Mouse (Mus musculus) heart, postnatal 0 days (tissue): ENCODE measurements around the gene Olfr411. TPM values are rescaled to one million over a fixed set of nuclear protein-coding genes. Genes with fewer than 3 reads are reported as not detected.

Experiments used
- ATAC-seq: fragments of 200-750 bp; cut with Nextera tagmentation; 2 replicates; pipeline ENCODE4 v1.8.0; 2017; ENCODE audit warnings: low read depth, moderate number of reproducible peaks, moderate library complexity; ENCODE audit not compliant: insufficient read depth
- DNase-seq: peaks from one replicate; pipeline ENCODE4 v3.0.0-alpha.2; 2016; ENCODE audit warnings: low spot score
- H3K27ac ChIP-seq: fragments of 300-500 bp; sonication (generic); 2 replicates; pipeline ENCODE4 v1.5.1; 2014; ENCODE audit warnings: low read depth, mild to moderate bottlenecking
- H3K27me3 ChIP-seq: fragments of 300-500 bp; sonication (generic); 2 replicates; pipeline ENCODE4 v1.6.1; 2014; ENCODE audit warnings: low read length, mixed read lengths; ENCODE audit not compliant: control insufficient read depth, insufficient read depth
- H3K36me3 ChIP-seq: fragments of 300-500 bp; sonication (generic); replicated peaks from 2 replicates; pipeline ENCODE4 v1.6.1; 2014; ENCODE audit warnings: low read length, mixed read lengths; ENCODE audit not compliant: control insufficient read depth, insufficient read depth
- H3K4me1 ChIP-seq: fragments of 300-500 bp; sonication (generic); 2 replicates; pipeline ENCODE4 v1.6.1; 2014; ENCODE audit warnings: antibody characterized with exemption; ENCODE audit not compliant: control insufficient read depth, insufficient read depth
- H3K4me2 ChIP-seq: fragments of 300-500 bp; sonication (generic); 2 replicates; pipeline ENCODE4 v1.6.1; 2014; ENCODE audit warnings: low read depth, mild to moderate bottlenecking, low read length, moderate library complexity
- H3K4me3 ChIP-seq: fragments of 300-500 bp; sonication (generic); 2 replicates; pipeline ENCODE4 v1.5.1; 2014; ENCODE audit warnings: low read depth, low read length
- H3K9ac ChIP-seq: fragments of 300-500 bp; sonication (generic); replicated peaks from 2 replicates; pipeline ENCODE4 v1.6.1; 2014; ENCODE audit warnings: low read depth, low read length, mixed read lengths
- H3K9me3 ChIP-seq: fragments of 300-500 bp; sonication (generic); replicated peaks from 2 replicates; pipeline ENCODE4 v1.6.1; 2016; ENCODE audit warnings: low read length; ENCODE audit not compliant: control insufficient read depth
- CTCF ChIP-seq: IDR thresholded peaks from 2 replicates; pipeline ENCODE4 v1.5.1; 2016; ENCODE audit warnings: antibody characterized with exemption, control low read depth, low read depth
- EP300 ChIP-seq: IDR thresholded peaks from 2 replicates; pipeline ENCODE4 v1.6.1; 2016; ENCODE audit warnings: antibody characterized with exemption, low read depth
- WGBS: fragments of 180-500 bp; shearing (Covaris S2); extraction: QIAGEN DNeasy Blood & Tissue Kit; methylation state at CpG from one replicate; pipeline ENCODE4 v1.1.7; 2014; 5-methylcytosine and 5-hydroxymethylcytosine counted together
- polyA plus RNA-seq: library from polyadenylated mRNA; unstranded; fragments of >200 nt; fragmentation: Nextera tagmentation; extraction: Ambion mirVana; gene quantifications from 2 replicates; pipeline ENCODE4 v1.2.1, GENCODE M21; 2015
- total RNA-seq: library from RNA; depleted of rRNA; stranded (reverse); fragments of >200 nt; gene quantifications from 2 replicates; pipeline ENCODE4 v1.2.3, GENCODE M21; 2014; ENCODE audit warnings: low replicate concordance; rRNA removed

Gene Olfr411
- not detected in 2 replicates for total RNA-seq
- polyA plus RNA-seq, result not detected in 2 replicates

GRCm38 (mm10) chr11:74352550-74352949 is at the start of gene Olfr411:
Olfr411 (minus strand) TSS chr11:74352650.
- TF ChIP-seq CTCF (no peak), EP300 (no peak)

GRCm38 (mm10) chr11:74402126-74402525 is 49.7 kb upstream of the Olfr411 start:
- 42% methylated on average over 2 of the region's 2 CpGs for WGBS
- H3K36me3 ChIP-seq, result no peaks in the 10 kb centered on the region
- no peak overlapping the region for H3K27ac ChIP-seq
- peaks cover 8% of the 10 kb centered on the region for H3K4me1 ChIP-seq
- DNase-seq (peak; percentile 52), ATAC-seq (peak; percentile 33)
- H3K4me3 ChIP-seq, result no peak overlapping the region
- TF ChIP-seq CTCF (peak; percentile 75), EP300 (no peak)
- H3K9ac ChIP-seq, result no peak overlapping the region
- H3K4me2 ChIP-seq, result no peak overlapping the region
- no peaks in the 10 kb centered on the region for H3K27me3 ChIP-seq
- no peaks in the 10 kb centered on the region for H3K9me3 ChIP-seq

More at GRCm38 (mm10) chr11:74352550-74352949, at the start of gene Olfr411:
- no peak within 1 kb of the TSS for H3K4me3 ChIP-seq
- H3K9ac ChIP-seq, result no peak within 1 kb of the TSS
- ATAC-seq, result no peak
- 65% methylated on average over 3 of the region's 3 CpGs for WGBS
- no peaks in the 10 kb centered on the region for H3K27me3 ChIP-seq
- DNase-seq, result no peak
- H3K36me3 ChIP-seq, result no peaks in the 10 kb centered on the region
- H3K9me3 ChIP-seq, result no peaks in the 10 kb centered on the region
- H3K4me2 ChIP-seq, result no peak within 1 kb of the TSS
- no peaks in the 10 kb centered on the region for H3K4me1 ChIP-seq
- H3K27ac ChIP-seq, result no peak within 1 kb of the TSS

GRCm38 (mm10) chr11:74395583-74395982 is 43.1 kb upstream of the Olfr411 start:
- Histone ChIP-seq H3K4me1 (0 out of 2 replicates have a peak, but pooled peaks cover 6% of the 10 kb centered on the region), H3K9ac (no peak overlapping the region), H3K36me3 (no peaks in the 10 kb centered on the region), H3K4me3 (no peak overlapping the region), H3K27me3 (no peaks in the 10 kb centered on the region), H3K27ac (no peak overlapping the region), H3K4me2 (no peak overlapping the region), H3K9me3 (no peaks in the 10 kb centered on the region)
- 77% methylated on average over 18 of the region's 18 CpGs for WGBS
- TF ChIP-seq CTCF (no peak), EP300 (no peak)
- DNase-seq (no peak), ATAC-seq (no peak)

- Histone ChIP-seq H3K9ac (no peak overlapping the region), H3K4me3 (no peak overlapping the region), H3K9me3 (no peaks in the 10 kb centered on the region), H3K27ac (no peak overlapping the region), H3K4me2 (no peak overlapping the region), H3K4me1 (0 out of 2 replicates have a peak, but pooled peaks cover 6% of the 10 kb centered on the region), H3K36me3 (no peaks in the 10 kb centered on the region), H3K27me3 (no peaks in the 10 kb centered on the region)
- 47% methylated on average over 5 of the region's 5 CpGs for WGBS
- no peak for DNase-seq
- TF ChIP-seq EP300, result no peak
- no peak for TF ChIP-seq CTCF
- ATAC-seq, result peak; percentile 61
These were observed 41.0 kb upstream of the Olfr411 start for GRCm38 (mm10) chr11:74393489-74393888.

GRCm38 (mm10) chr11:74392903-74393302 is 40.5 kb upstream of the Olfr411 start:
- no peak for ATAC-seq
- no peak for DNase-seq
- 86% methylated on average over 6 of the region's 6 CpGs for WGBS

GRCm38 (mm10) chr11:74391899-74392298 is 39.4 kb upstream of the Olfr411 start:
- H3K27ac ChIP-seq, result no peak overlapping the region
- no peak for TF ChIP-seq EP300
- H3K4me3 ChIP-seq, result no peak overlapping the region
- WGBS, result 88% methylated on average over 11 of the region's 11 CpGs
- no peaks in the 10 kb centered on the region for H3K27me3 ChIP-seq
- no peak for DNase-seq
- H3K9me3 ChIP-seq, result no peaks in the 10 kb centered on the region
- H3K9ac ChIP-seq, result no peak overlapping the region
- no peak for ATAC-seq
- H3K4me2 ChIP-seq, result no peak overlapping the region
- H3K36me3 ChIP-seq, result no peaks in the 10 kb centered on the region
- peaks cover 15% of the 10 kb centered on the region; the same call in 1 of the 2 replicates for H3K4me1 ChIP-seq

More at GRCm38 (mm10) chr11:74392903-74393302, 40.5 kb upstream of the Olfr411 start:
- TF ChIP-seq EP300 (no peak), CTCF (no peak)
- Histone ChIP-seq H3K27me3 (no peaks in the 10 kb centered on the region), H3K4me3 (no peak overlapping the region), H3K4me2 (no peak overlapping the region), H3K36me3 (no peaks in the 10 kb centered on the region), H3K9ac (no peak overlapping the region), H3K9me3 (no peaks in the 10 kb centered on the region), H3K4me1 (0 out of 2 replicates have a peak, but pooled peaks cover 6% of the 10 kb centered on the region), H3K27ac (no peak overlapping the region)
